Mouse (Mus musculus) layer of hippocampus, adult 9-10 months (tissue): ENCODE results near the gene Gm10999.
"Not testable (repeated sequence)": the region's sequence is repeated elsewhere in the genome, so short reads cannot be mapped to it uniquely, and the experiment has no call there.

ENCODE experiments used
- DNase-seq: peaks from one replicate; pipeline ENCODE4 v3.0.0; 2022; ENCODE audit warnings: low spot score

Gene Gm10999

DNA sequence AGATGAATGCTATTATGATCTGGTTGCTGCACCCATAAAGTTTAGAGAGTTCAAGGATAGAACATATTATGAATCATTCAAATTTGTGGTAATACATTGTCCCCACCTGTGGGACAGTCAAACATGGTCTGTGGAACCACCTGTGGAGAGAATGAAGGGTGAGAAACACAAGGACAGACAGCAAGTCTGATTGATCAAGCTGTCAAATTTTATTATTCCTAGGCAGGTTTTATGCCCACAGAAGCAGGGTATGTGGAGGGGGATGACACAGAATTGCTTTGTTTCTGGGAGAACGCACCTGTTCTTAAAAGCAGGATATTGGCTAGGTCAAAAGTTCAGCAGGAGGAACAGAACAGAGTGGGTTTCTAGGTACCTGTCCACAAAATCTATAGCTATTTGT lies at the start of gene Gm10999:
TSS of gene Gm10999 (minus strand) at position 101 of the 400 bp plus-strand sequence.
- no peak for DNase-seq

DNA sequence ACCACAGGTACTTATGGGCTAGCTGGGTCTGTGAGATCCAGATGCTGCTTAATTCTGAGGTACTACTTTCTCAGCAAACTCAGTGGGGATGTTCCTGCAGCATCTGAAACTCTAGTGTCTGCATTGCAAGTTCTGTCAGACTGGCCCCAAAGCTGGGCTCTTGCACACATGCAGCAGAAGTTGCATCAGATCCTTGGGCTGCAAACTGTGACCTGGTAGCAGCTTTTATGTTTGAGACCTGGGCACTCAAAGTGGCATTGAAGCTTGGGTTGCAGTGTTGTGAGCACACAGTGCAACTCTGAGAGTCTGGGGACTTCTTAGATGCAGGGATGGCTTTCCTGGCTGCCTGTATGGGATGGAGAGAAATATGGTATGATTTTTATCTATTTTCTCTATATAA lies 2.0 kb upstream of the Gm10999 start:
- no peak for DNase-seq

DNA sequence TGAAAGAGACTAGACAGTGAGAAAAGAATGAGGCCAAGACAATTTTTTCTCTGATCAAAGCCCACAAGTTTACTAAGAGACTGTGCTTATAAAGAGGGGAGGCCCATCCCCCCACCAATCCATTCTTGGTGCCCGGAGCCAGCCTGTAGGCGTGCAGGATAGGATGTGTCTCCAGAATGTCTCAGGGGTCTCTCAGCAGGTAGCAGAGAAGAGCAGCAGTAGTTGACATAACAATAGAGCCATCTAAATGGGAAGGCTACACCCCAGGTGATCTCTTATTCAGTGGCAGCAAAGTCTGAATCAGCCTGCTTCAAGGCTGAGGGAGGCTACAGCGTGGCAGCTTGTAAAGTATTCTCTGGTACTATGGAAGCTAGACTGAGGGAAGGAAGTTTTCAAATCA lies 15.7 kb downstream of the Gm10999 start:
- not testable (repeated sequence) for DNase-seq
